Mouse (Mus musculus): Measurements from ENCODE around the gene Fkbp6. TPM values are rescaled to one million over a fixed set of nuclear protein-coding genes. Genes with fewer than 3 reads are reported as not detected.

The Fkbp6 gene
- not detected for total RNA-seq (2023)

DNA sequence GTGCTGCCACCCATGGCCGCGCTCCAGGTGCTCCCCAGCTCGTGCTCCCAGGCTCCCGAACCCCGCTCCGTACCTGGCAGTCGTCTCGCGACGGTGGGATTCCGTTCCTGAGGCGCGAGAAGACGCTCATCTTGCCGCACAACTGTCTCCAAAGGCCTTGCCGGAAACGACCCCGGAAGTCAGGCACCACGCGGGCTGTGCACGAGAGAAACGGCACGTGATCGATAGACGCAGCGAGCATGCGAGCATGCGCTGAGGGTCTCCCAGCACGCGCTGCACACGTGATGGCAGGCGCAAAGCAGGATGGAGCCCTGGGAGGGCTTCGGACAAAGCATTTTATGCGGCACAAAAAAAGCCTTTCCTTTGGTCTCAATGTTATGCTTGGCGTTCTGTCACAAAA lies at the start of gene Fkbp6:
Gene Fkbp6 (minus strand): TSS at position 183 of the 400 bp plus-strand sequence.

DNA sequence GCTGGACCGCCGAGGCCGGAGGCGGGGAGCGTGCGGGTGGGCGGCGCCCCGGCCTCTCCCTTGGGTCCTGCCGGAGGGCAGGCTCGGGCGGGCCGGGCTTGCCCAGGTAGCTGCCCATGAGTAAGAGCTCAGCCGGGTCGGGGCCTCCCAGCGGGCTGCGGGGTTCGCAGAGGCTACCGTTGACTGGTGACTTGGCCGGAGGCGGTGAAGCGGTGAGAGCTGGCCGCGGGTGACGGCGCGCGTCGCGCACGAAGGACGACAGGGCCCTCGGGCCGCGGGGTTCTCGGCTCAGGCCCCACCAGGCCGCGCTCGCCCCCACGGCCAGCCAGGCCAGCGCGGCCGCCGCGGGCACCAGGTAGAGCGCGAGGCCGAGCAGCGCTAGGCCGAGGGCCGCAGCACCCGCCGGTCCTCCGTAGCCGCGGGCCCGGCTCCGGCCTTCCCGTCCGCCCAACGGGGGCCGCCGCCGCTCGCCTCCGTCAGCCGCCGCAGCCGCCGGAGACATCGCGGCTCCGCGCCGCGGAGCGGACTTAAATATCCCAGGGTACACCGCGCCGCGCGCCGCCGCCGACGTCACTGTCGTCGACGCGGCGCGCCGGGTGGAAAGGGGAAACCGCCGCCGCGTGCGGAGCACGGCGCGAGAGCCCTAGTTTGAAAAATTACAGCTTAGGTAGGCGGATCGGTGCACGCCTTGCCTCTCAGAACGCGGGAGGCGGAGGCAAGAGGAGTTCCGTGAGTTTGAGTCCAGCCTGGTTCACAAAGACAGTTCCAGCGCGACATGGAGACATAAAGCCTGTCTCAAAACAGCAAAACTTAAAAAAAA lies 44.4 kb upstream of the Fkbp6 start, which contains the start of gene Pom121:
Gene Pom121 (minus strand): TSS at position 543 of the 820 bp plus-strand sequence.

GRCm38 (mm10) chr5:135369787-135370654 lies 20.2 kb upstream of the Fkbp6 start, which contains the start of gene Nsun5:
Nsun5 (plus strand) TSS chr5:135369953.

GRCm38 (mm10) chr5:135352995-135353394 lies 3.2 kb upstream of the Fkbp6 start, which contains the start of gene Trim50:
Trim50 (plus strand) TSS chr5:135353295.

DNA sequence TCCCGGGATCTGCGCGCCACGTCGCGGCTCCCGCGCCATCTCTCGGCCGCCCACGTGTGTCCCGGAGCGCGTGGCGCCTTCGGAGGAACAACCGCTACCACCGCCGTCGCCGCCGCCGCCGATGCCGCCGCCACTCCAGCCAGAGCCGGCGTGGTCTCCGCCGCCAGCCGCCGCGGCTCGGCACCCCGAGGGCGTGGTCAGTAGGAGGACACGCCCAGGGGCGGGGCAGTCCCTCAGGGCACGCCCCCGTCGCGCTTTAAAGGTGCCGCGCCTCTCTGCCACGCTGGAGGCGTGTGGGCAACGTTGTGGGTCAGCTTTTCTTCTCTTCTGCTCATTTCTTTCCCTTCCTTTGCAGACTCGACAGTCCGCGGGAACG lies 98.8 kb downstream of the Fkbp6 start, which contains the start of gene Fzd9:
Gene Fzd9 (minus strand): TSS at position 152 of the 376 bp plus-strand sequence.

Other genes with a start within 250 kb of the Fkbp6 start
- 10 to 100 TPM; 16.9 to 20.9 TPM for gene Tbl2, start 200.4 kb downstream of the Fkbp6 start, total RNA-seq (2023)
- 10 to 100 TPM; 60.6 to 66.6 TPM for gene Bcl7b, start 181.8 kb downstream of the Fkbp6 start, total RNA-seq (2023)
- gene Baz1b, start 162.8 kb downstream of the Fkbp6 start, total RNA-seq (2023): 100 to 1,000 TPM; 110 to 113 TPM
- under 1 TPM in 1 of 2 experiments, not detected in 1; 0.23 TPM for gene Fzd9, start 98.8 kb downstream of the Fkbp6 start, total RNA-seq (2023)
- not detected for gene Trim50, start 3.3 kb upstream of the Fkbp6 start, total RNA-seq (2023)
- 10 to 100 TPM; 40.3 to 51.7 TPM for gene Nsun5, start 19.9 kb upstream of the Fkbp6 start, total RNA-seq (2023)
- gene Pom121, start 44.5 kb upstream of the Fkbp6 start, total RNA-seq (2023): 10 to 100 TPM; 50.8 to 54.9 TPM
- 1 to 10 TPM; 4.8 to 8.6 TPM for gene Hip1, start 195.1 kb upstream of the Fkbp6 start, total RNA-seq (2023)
- gene Ccl26, start 213.5 kb upstream of the Fkbp6 start, total RNA-seq (2023): not detected
- gene Ccl24, start 223.0 kb upstream of the Fkbp6 start, total RNA-seq (2023): under 1 TPM in 1 of 2 experiments, not detected in 1; 0.58 TPM